Mouse (Mus musculus) macrophage (primary cell): Measurements from ENCODE around the gene Slc22a14. TPM values are rescaled to one million over a fixed set of nuclear protein-coding genes. Genes with fewer than 3 reads are reported as not detected.

Experiments used
- H3K27ac ChIP-seq: fragments of 350-480 bp; formaldehyde crosslinking; 2 replicates; pipeline ENCODE4 v1.9.0; 2021
- H3K36me3 ChIP-seq: fragments of 350-480 bp; formaldehyde crosslinking; 2 replicates; pipeline ENCODE4 v1.9.0; 2021; ENCODE audit errors: inconsistent target
- H3K4me3 ChIP-seq: fragments of 350-480 bp; formaldehyde crosslinking; 2 replicates; pipeline ENCODE4 v1.9.0; 2021; ENCODE audit errors: inconsistent target
- H3K79me2 ChIP-seq: fragments of 350-480 bp; formaldehyde crosslinking; 2 replicates; pipeline ENCODE4 v1.9.0; 2021; ENCODE audit errors: inconsistent target
- WGBS: methylation state at CpG from one replicate; pipeline ENCODE4 v1.1.7; 2026; ENCODE audit warnings: inconsistent platforms; ENCODE audit not compliant: missing documents; 5-methylcytosine and 5-hydroxymethylcytosine counted together
- polyA plus RNA-seq: library from polyadenylated mRNA; stranded (reverse); fragments of 250-400 nt; gene quantifications from 3 replicates; pipeline ENCODE4 v1.2.4, GENCODE M21; 2018; ENCODE audit warnings: inconsistent platforms

Gene Slc22a14
- polyA plus RNA-seq, 1 experiment from 2014 or later, result not detected

- Histone ChIP-seq H3K79me2 (no peaks in the 10 kb centered on the region), H3K4me3 (no peak overlapping the region), H3K27ac (no peak overlapping the region), H3K36me3 (no peaks in the 10 kb centered on the region)
- 96% methylated on average over 5 of the region's 5 CpGs for WGBS
Measured at GRCm38 (mm10) chr9:119205756-119206155, 159.6 kb downstream of the Slc22a14 start.

- 96% methylated on average over 9 of the region's 9 CpGs for WGBS
- Histone ChIP-seq H3K27ac (no peak overlapping the region), H3K4me3 (no peak overlapping the region), H3K36me3 (no peaks in the 10 kb centered on the region), H3K79me2 (no peaks in the 10 kb centered on the region)
Measured at GRCm38 (mm10) chr9:119203617-119204016, 161.7 kb downstream of the Slc22a14 start.

GRCm38 (mm10) chr9:119201653-119202052 is 163.7 kb downstream of the Slc22a14 start:
- 91% methylated on average over 5 of the region's 5 CpGs for WGBS

GRCm38 (mm10) chr9:119199151-119199861 is 166.0 kb downstream of the Slc22a14 start:
- no peaks in the 10 kb centered on the region for H3K79me2 ChIP-seq
- 73% methylated on average over 10 of the region's 10 CpGs for WGBS
- no peaks in the 10 kb centered on the region for H3K36me3 ChIP-seq
- H3K4me3 ChIP-seq, result no peak overlapping the region
- no peak overlapping the region for H3K27ac ChIP-seq

More at GRCm38 (mm10) chr9:119201653-119202052, 163.7 kb downstream of the Slc22a14 start:
- Histone ChIP-seq H3K79me2 (no peaks in the 10 kb centered on the region), H3K36me3 (no peaks in the 10 kb centered on the region), H3K4me3 (no peak overlapping the region), H3K27ac (no peak overlapping the region)

- no peaks in the 10 kb centered on the region for H3K79me2 ChIP-seq
- H3K27ac ChIP-seq, result no peak overlapping the region
- no peak overlapping the region for H3K4me3 ChIP-seq
- 48% methylated on average over 11 of the region's 11 CpGs for WGBS
- no peaks in the 10 kb centered on the region for H3K36me3 ChIP-seq
Measured at GRCm38 (mm10) chr9:119192202-119192990, 173.0 kb downstream of the Slc22a14 start.

GRCm38 (mm10) chr9:119181241-119181728 is 184.1 kb downstream of the Slc22a14 start:
- WGBS, result 65% methylated on average over 3 of the region's 3 CpGs
- no peaks in the 10 kb centered on the region for H3K79me2 ChIP-seq
- no peak overlapping the region for H3K4me3 ChIP-seq
- H3K27ac ChIP-seq, result no peak overlapping the region
- H3K36me3 ChIP-seq, result no peaks in the 10 kb centered on the region

- Histone ChIP-seq H3K79me2 (no peaks in the 10 kb centered on the region), H3K27ac (no peak overlapping the region), H3K36me3 (no peaks in the 10 kb centered on the region), H3K4me3 (no peak overlapping the region)
- 95% methylated on average over 11 of the region's 11 CpGs for WGBS
Measured at GRCm38 (mm10) chr9:119179292-119179691, 186.1 kb downstream of the Slc22a14 start.

GRCm38 (mm10) chr9:119167608-119168007 is 197.7 kb downstream of the Slc22a14 start:
- H3K79me2 ChIP-seq, result no peaks in the 10 kb centered on the region
- WGBS, result 100% methylated on average over 2 of the region's 2 CpGs
- H3K4me3 ChIP-seq, result no peak overlapping the region
- no peaks in the 10 kb centered on the region for H3K36me3 ChIP-seq
- H3K27ac ChIP-seq, result no peak overlapping the region

GRCm38 (mm10) chr9:119165548-119165947 is 199.8 kb downstream of the Slc22a14 start:
- Histone ChIP-seq H3K79me2 (no peaks in the 10 kb centered on the region), H3K36me3 (no peaks in the 10 kb centered on the region), H3K27ac (no peak overlapping the region), H3K4me3 (no peak overlapping the region)
- WGBS, result 95% methylated on average over 6 of the region's 6 CpGs

GRCm38 (mm10) chr9:119164743-119165142 is 200.6 kb downstream of the Slc22a14 start:
- no peak overlapping the region for H3K27ac ChIP-seq
- no peaks in the 10 kb centered on the region for H3K36me3 ChIP-seq
- no peaks in the 10 kb centered on the region for H3K79me2 ChIP-seq
- H3K4me3 ChIP-seq, result no peak overlapping the region
- 76% methylated on average over 7 of the region's 7 CpGs for WGBS

- no peaks in the 10 kb centered on the region for H3K36me3 ChIP-seq
- H3K79me2 ChIP-seq, result no peaks in the 10 kb centered on the region
- H3K27ac ChIP-seq, result no peak overlapping the region
- H3K4me3 ChIP-seq, result no peak overlapping the region
- 93% methylated on average over 3 of the region's 3 CpGs for WGBS
Measured at GRCm38 (mm10) chr9:119160689-119161088, 204.7 kb downstream of the Slc22a14 start.

GRCm38 (mm10) chr9:119158861-119159260 is 206.5 kb downstream of the Slc22a14 start, which contains the start of gene Gm47289:
Gm47289 (plus strand) TSS chr9:119159161.
- Histone ChIP-seq H3K4me3 (no peak within 1 kb of the TSS), H3K79me2 (no peaks in the 10 kb centered on the region), H3K27ac (no peak within 1 kb of the TSS), H3K36me3 (no peaks in the 10 kb centered on the region)
- 70% methylated on average over 4 of the region's 4 CpGs for WGBS

- H3K79me2 ChIP-seq, result no peaks in the 10 kb centered on the region
- 3% methylated on average over 64 of the region's 65 CpGs for WGBS
- H3K4me3 ChIP-seq, result no peak within 1 kb of the TSS
- no peak within 1 kb of the TSS for H3K27ac ChIP-seq
- H3K36me3 ChIP-seq, result no peaks in the 10 kb centered on the region
Measured at GRCm38 (mm10) chr9:119156278-119157201, 208.8 kb downstream of the Slc22a14 start, which contains the start of gene Acaa1b. Acaa1b (minus strand) TSS chr9:119157093.

GRCm38 (mm10) chr9:119155826-119156225 is 209.5 kb downstream of the Slc22a14 start:
- H3K36me3 ChIP-seq, result no peaks in the 10 kb centered on the region
- 54% methylated on average over 7 of the region's 7 CpGs for WGBS
- H3K27ac ChIP-seq, result no peak overlapping the region
- no peak overlapping the region for H3K4me3 ChIP-seq
- no peaks in the 10 kb centered on the region for H3K79me2 ChIP-seq
